17 mouse cellular contexts compared by ENCODE assay signal in genomic region chr1:21124713-21125336, GRCm38 (mm10). TPM values are rescaled to one million over a fixed set of nuclear protein-coding genes. Genes with fewer than 3 reads are reported as not detected.
DNase-seq lines count a peak whose midpoint lies in the region; ATAC-seq and TF ChIP-seq lines count a peak whose summit lies in the region.
"Had no signal": no experiment of that assay in that cellular context is flagged by ENCODE, and none has a peak within 500 bp of the region (broad histone marks: within the 10 kb centered on the region; RNA-seq: fewer than 3 reads in every experiment).

No protein-coding gene starts in this region.

- WGBS in heart, embryonic 11.5 days (ENCODE audit: insufficient replicate concordance), result 72% methylated on average over 14 of the region's 14 CpGs
- WGBS in liver, adult 2 months, result 45% methylated on average over 14 of the region's 14 CpGs
- 53% methylated on average over 14 of the region's 14 CpGs for whole genome bisulfite sequencing in stomach, postnatal 0 days

- H3K4me2 ChIP-seq in heart, embryonic 11.5 days, result no peak overlapping the region
- H3K4me2 ChIP-seq in stomach, postnatal 0 days (replicated peaks; ENCODE audit: low read depth), result no peak overlapping the region
- H3K4me2 ChIP-seq: heart, embryonic 13.5 days; stomach, embryonic 15.5 days had no signal

- no peaks in the 10 kb centered on the region for H3K4me1 ChIP-seq in heart, embryonic 11.5 days (ENCODE audit: control insufficient read depth, insufficient read depth, low read length)
- H3K4me1 ChIP-seq in liver, adult 2 months (ENCODE audit: control insufficient read depth, insufficient read depth, low read length), result peaks cover 11% of the 10 kb centered on the region
- no peaks in the 10 kb centered on the region for H3K4me1 ChIP-seq in stomach, postnatal 0 days (replicated peaks; ENCODE audit: control insufficient read depth, insufficient read depth)
- H3K4me1 ChIP-seq: heart, embryonic 13.5 days; megakaryocyte, embryonic 14.5 days; stomach, embryonic 15.5 days had no signal

- intact Hi-C loops in gastrocnemius, adult 2 months (cut with DNase I), result no loop called here

- H3K79me2 ChIP-seq in liver, adult 2 months (ENCODE audit: control insufficient read depth, insufficient read depth, low read length), result no peaks in the 10 kb centered on the region

- no peak for ATAC-seq in heart, embryonic 11.5 days (replicated peaks; ENCODE audit: insufficient number of reproducible peaks, low FRiP score, low TSS enrichment)
- ATAC-seq in stomach, postnatal 0 days (ENCODE audit: low FRiP score, low TSS enrichment), result peak; percentile 93
- ATAC-seq: lung, postnatal 0 days had no signal

- H3K27ac ChIP-seq in heart, embryonic 11.5 days (ENCODE audit: low read depth, low read length), result no peak overlapping the region
- peak overlapping the region; percentile 94 for H3K27ac ChIP-seq in liver, adult 2 months (replicated peaks; ENCODE audit: insufficient read depth, low read depth, low read length)
- peak overlapping the region; percentile 78 for H3K27ac ChIP-seq in stomach, postnatal 0 days (replicated peaks)
- no peak overlapping the region for H3K27ac ChIP-seq in gastrocnemius, adult 2 months
- H3K27ac ChIP-seq: heart, embryonic 13.5 days; stomach, embryonic 15.5 days had no signal

- no peaks in the 10 kb centered on the region; the same call in 1 of the 2 replicates for H3K9me3 ChIP-seq in heart, embryonic 11.5 days (replicated peaks; ENCODE audit: control insufficient read depth, low read length)
- H3K9me3 ChIP-seq in stomach, postnatal 0 days (ENCODE audit: control insufficient read depth, low read length), result no peaks in the 10 kb centered on the region
- H3K9me3 ChIP-seq: stomach, embryonic 15.5 days had no signal

- no peaks in the 10 kb centered on the region for H3K27me3 ChIP-seq in heart, embryonic 11.5 days (ENCODE audit: control insufficient read depth, insufficient read depth, low read length)
- no peaks in the 10 kb centered on the region for H3K27me3 ChIP-seq in liver, adult 2 months (ENCODE audit: control insufficient read depth, insufficient read depth, low read length)
- H3K27me3 ChIP-seq in stomach, postnatal 0 days (ENCODE audit: control insufficient read depth, insufficient read depth, low read length), result no peaks in the 10 kb centered on the region
- H3K27me3 ChIP-seq: heart, embryonic 13.5 days; megakaryocyte, embryonic 14.5 days; stomach, embryonic 15.5 days had no signal

- no peak for TF ChIP-seq CTCF in liver, adult 2 months (IDR thresholded peaks at IDR 0.05; ENCODE audit: low read depth, low read length)
- TF ChIP-seq CTCF in stomach, postnatal 0 days (IDR thresholded peaks at IDR 0.05; ENCODE audit: low read depth), result no peak; the same call in 1 of the 2 replicates
- no peak for TF ChIP-seq CTCF in gastrocnemius, adult 2 months (IDR thresholded peaks at IDR 0.05)

- no peak for TF ChIP-seq EP300 in stomach, postnatal 0 days (optimal IDR thresholded peaks at IDR 0.05)

- TF ChIP-seq POLR2A in liver, adult 2 months (IDR thresholded peaks at IDR 0.05; ENCODE audit: extremely low read depth, insufficient read depth, low read length), result no peak

- H3K4me3 ChIP-seq in heart, embryonic 11.5 days (ENCODE audit: low read depth, low read length), result no peak overlapping the region
- H3K4me3 ChIP-seq in liver, adult 2 months (ENCODE audit: insufficient read depth, low read depth, low read length), result no peak overlapping the region
- no peak overlapping the region for H3K4me3 ChIP-seq in stomach, postnatal 0 days (ENCODE audit: low read depth, low read length)
- no peak overlapping the region for H3K4me3 ChIP-seq in gastrocnemius, adult 2 months
- H3K4me3 ChIP-seq: heart, embryonic 13.5 days; megakaryocyte, embryonic 14.5 days; stomach, embryonic 15.5 days had no signal

- H3K9ac ChIP-seq in heart, embryonic 11.5 days (ENCODE audit: low read depth, low read length), result no peak overlapping the region
- H3K9ac ChIP-seq in liver, adult 2 months (ENCODE audit: low read depth, low read length), result peak overlapping the region; percentile 34
- H3K9ac ChIP-seq in stomach, postnatal 0 days (ENCODE audit: low read length), result no peak overlapping the region
- H3K9ac ChIP-seq: heart, embryonic 13.5 days; stomach, embryonic 15.5 days had no signal

- DNase-seq in heart, adult 11 months, result peak; percentile 74
- peak; percentile 89 for DNase-seq in liver, adult 2 months (ENCODE audit: extremely low read depth, low read depth, low spot score)
- DNase-seq in liver, result no peak
- peak; percentile 54 for DNase-seq in fibroblast of lung, adult 2 months (ENCODE audit: low read depth)
- peak; percentile 74 for DNase-seq in stomach, postnatal 0 days (ENCODE audit: low spot score)
- DNase-seq in gastrocnemius, adult 2 months, result no peak
- DNase-seq: B cell, adult 2 months; cerebellum, adult 2 months; gastrocnemius, postnatal 25 days; heart, postnatal 4 days; retina, postnatal 1 day; thymus, postnatal 36 days had no signal

- H3K36me3 ChIP-seq in heart, embryonic 11.5 days (ENCODE audit: control insufficient read depth, insufficient read depth, low read length), result no peaks in the 10 kb centered on the region
- no peaks in the 10 kb centered on the region for H3K36me3 ChIP-seq in liver, adult 2 months (ENCODE audit: control insufficient read depth, insufficient read depth, low read length)
- H3K36me3 ChIP-seq in stomach, postnatal 0 days (ENCODE audit: control insufficient read depth, insufficient read depth, low read length), result no peaks in the 10 kb centered on the region
- H3K36me3 ChIP-seq: heart, embryonic 13.5 days; stomach, embryonic 15.5 days had no signal

RNA-seq across cellular contexts. Expression of gene Tram2, which starts 45.8 kb away (rescaled TPM):
- polyA plus RNA-seq in heart, embryonic 11.5 days (2014; fragmentation: Nextera tagmentation; extraction: Ambion mirVana), result 6.1 and 7.1 TPM in 2 replicates
- 2.5 and 2.8 TPM in 2 replicates for total RNA-seq in liver, adult 2 months (2014; rRNA removed)
- 4.1 and 4.3 TPM in 2 replicates for polyA plus RNA-seq in liver, adult 2 months (2012; rRNA removed)
- polyA plus RNA-seq in stomach, postnatal 0 days (2015; fragmentation: Nextera tagmentation; extraction: Ambion mirVana), result 2.6 and 3.6 TPM in 2 replicates
- 1 to 10 TPM; 2.6 to 3.4 TPM for total RNA-seq in gastrocnemius, adult 2 months (2021)

Comparison
In these comparisons a context has a peak if more than half of its experiments do, and no peak if none do; other contexts are left out.
1. DNase-seq: peak in heart, adult 11 months (single experiment), liver, adult 2 months (single experiment), fibroblast of lung, adult 2 months (single experiment) and stomach, postnatal 0 days (single experiment); none in liver (single experiment) and gastrocnemius, adult 2 months (single experiment).
2. H3K27ac ChIP-seq: peak in liver, adult 2 months (single experiment) and stomach, postnatal 0 days (single experiment); none in heart, embryonic 11.5 days (single experiment) and gastrocnemius, adult 2 months (single experiment).